Mouse (Mus musculus) T-helper 2 cell (primary cell): ENCODE measurements at regions not wholly inside any gene's neighbourhood (a gene's known extent, or its start where the extent isn't known, plus 50 kb on each side); places are given as distances from the start of the nearest gene placed in this dataset.

Source experiments
- in situ Hi-C: fragments of 300-600 bp; cut with MboI, MseI; formaldehyde crosslinking; loops from one replicate; pipeline ENCODE4 v1.15.1; 2025; ENCODE audit warnings: high pct_unique_total_duplicates

- in situ Hi-C loops = no loop called here
These were observed 108.2 kb downstream of the Gm10260 start for GRCm38 (mm10) chr13:97652279-97652678.

DNA sequence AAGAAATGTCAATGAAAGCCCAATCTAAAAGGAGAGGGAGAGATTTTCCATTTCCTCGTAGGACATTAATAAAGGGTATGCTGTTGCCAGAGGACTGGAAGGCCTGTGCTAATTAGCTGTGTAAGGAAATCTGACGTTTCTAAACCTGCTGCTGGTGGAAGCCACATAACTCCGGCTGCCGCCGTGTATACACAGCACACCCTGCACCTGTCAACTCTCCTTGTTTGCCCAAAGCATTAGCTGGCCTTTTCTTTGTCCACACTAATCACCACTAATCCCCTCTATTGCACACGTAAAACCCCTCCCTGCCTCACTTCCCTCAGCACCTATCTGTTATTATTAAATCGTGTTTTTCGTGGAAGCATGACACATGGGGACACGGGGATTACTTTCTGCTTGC, 108.7 kb downstream of the Gm10260 start:
- in situ Hi-C loops = no loop called here

DNA sequence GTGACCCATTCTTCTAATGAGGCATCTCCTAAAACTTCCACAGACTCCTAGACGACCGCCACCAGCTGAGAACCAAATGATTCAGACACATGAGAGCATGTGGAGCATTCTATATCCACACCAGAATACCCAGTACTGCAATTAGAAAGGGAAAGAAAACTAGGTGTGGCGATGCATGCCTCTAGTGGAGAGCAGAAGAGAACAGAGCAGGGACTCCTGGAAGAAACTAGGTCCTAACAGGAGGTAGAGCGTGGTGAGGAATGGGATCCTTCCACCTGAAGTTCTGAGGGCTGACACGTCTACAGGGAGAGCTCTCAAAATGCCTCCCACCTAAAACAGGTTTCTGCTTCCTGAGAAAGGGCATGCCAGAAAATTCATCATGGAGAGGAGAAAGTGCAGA, 109.3 kb downstream of the Gm10260 start:
- in situ Hi-C loops = no loop called here

- in situ Hi-C loops = no loop called here
These were observed 110.2 kb downstream of the Gm10260 start for GRCm38 (mm10) chr13:97650191-97650590.

- in situ Hi-C loops = loop anchor here (25.0 kb wide), 1 partner anchor 290 kb away; no protein-coding TSS in a partner anchor
These were observed 112.9 kb downstream of the Gm10260 start for GRCm38 (mm10) chr13:97647486-97647885.

- in situ Hi-C loops = loop anchor here (25.0 kb wide), 1 partner anchor 291 kb away; no protein-coding TSS in a partner anchor
These were observed 114.4 kb downstream of the Gm10260 start for GRCm38 (mm10) chr13:97646021-97646385.

DNA sequence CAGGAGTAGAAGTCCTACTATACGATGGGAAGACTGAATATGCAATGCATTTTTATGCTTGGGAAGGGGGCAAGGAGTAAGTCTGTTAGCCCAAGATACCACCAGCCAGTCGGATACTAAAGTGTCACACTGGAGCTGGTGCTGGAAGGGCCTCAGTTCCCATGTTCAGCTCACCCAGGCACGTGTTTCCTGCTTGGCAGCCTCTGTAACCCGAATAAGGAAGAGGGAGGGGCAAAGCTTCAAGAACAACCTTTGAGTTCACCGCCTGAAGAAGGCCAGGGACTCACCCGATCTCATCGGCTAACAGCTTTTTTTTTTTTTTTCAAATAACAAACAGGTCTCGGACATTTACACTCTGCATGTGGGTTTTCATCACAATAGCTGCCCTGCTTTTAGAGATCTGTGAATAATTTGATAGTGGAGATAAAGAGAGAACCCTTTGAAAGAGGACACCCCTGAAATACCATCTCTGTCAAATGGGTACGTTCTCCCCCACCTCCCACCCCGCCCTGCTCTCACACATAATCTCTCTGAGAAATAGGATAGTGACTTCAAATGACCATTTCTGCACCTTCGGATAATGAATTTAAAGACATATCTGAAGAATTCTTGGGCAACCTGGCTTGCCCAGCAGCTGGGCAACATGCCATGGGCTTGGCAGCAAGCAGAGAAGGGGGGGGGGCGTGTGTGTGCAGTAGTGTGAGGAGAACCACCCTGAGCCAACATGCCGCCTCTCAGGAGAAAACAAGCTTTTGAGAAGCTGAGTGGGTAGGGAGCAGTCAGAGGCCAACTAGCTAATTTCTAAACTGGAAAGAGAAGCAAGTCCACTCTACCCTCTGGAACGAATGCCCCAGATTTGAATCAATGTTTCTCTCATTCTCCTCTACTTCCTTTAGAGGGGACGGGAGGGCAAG, 115.1 kb downstream of the Gm10260 start:
- in situ Hi-C loops = loop anchor here (25.0 kb wide), 1 partner anchor 292 kb away; no protein-coding TSS in a partner anchor

GRCm38 (mm10) chr13:97640236-97640635, 120.2 kb downstream of the Gm10260 start:
- in situ Hi-C loops = loop anchor here (25.0 kb wide), 1 partner anchor 297 kb away; no protein-coding TSS in a partner anchor

DNA sequence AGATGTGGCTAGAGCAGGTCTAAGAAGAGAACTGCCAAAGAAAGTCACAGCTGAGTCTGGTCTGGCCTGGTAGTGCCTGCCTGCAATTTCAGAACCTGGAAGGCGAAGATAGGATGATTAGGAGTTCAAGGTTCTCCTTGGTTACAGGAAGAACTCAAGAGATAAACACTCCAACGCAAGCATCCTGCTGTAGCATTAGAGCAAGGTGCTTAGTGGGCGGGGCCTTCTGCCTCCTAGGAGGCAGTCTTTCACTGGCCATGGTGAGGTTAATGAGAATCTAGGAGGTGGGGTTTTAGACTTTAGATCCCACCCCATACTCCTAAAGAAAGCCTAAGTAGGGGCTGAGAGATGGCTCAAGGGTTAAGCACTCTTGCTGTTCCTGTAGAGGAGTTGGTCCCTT, 120.8 kb downstream of the Gm10260 start:
- in situ Hi-C loops = loop anchor here (25.0 kb wide), 1 partner anchor 298 kb away; no protein-coding TSS in a partner anchor

DNA sequence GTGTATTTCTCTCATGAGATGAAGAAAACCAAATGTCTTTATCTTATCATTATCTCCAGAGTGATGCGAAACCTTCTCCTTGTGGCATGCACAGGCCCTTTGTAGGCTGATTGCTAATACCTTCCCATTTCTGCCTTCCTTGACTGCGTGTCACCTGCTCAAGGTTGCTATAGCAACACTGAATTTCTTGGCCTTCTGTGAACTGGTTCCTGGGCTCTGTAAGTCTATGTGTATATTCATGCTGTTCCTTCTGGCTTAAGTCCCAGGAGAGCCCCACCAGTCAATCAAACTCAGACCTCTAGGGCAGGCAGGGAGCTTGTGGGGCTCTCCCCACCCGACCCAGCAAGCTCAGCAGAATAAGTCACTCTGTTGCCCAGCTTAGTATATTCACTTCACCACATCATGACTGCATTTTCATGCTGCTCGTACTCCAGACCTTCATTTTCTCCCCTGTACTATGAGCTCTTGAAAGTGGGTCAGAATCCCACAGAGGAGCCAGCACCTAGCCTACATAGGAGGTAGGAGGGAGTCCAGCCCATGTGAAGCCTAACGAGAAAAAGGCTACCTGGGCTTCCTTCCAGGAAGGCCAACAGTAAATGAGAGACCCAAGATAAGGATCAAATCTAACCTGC, 121.9 kb downstream of the Gm10260 start:
- in situ Hi-C loops = loop anchor here (25.0 kb wide), 1 partner anchor 299 kb away; no protein-coding TSS in a partner anchor

DNA sequence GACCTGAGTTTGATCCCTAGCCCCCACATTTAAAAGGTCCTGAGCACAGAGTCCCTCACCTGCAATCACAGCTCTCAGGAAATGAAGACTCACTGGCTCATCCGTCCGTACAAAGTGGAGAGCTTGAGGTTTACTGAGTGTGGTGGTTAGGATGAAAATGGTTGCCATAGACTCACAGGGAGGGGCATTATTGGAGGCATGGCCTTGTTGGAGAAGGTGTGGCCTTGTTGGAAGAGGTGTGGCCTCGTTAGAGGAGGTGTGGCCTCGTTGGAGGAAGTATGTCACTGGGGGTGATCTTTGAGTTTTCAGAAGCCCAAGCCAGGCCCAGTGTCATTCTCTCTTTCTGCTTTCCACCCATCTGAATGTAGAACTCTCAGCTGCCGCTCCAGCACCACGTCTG, 122.9 kb downstream of the Gm10260 start:
- in situ Hi-C loops = loop anchor here (25.0 kb wide), 1 partner anchor 300 kb away; no protein-coding TSS in a partner anchor

DNA sequence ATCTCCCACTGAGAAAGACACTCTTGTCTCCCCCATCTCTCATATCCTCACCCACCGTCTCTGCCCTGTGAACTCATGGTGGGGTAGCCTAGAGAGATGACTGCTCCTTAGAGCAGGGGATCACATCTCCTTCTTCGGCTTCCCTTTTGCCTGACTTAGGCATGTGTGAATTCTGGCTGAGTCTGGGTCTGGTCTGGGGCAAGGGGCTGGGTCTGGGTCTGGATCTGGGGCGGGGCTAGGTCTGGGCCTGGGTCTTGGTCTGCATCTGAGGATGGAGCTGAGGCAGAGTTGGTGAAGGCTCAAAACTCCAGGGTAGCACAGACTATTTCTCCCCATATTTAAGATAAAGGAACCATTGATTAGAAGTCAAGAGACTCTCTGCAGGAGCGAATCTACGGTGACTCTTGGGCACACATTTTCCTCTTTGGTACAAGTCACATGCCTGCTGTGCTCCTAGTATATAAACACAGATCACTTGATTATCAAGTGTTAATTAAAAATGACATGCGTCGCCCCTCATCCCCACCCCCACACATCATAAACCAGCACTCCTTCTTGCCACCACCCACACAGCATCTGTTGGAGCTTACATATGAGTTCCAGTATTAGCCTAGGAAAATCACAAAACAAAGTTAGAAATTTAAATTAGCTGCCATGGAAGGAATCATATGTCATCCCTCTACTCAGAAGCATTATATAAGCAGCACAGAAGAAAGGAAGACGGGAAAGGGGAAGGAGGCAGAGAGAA, 126.2 kb downstream of the Gm10260 start:
- in situ Hi-C loops = loop anchor here (25.0 kb wide), 1 partner anchor 303 kb away; no protein-coding TSS in a partner anchor

- in situ Hi-C loops = loop anchor here (25.0 kb wide), 1 partner anchor 304 kb away; no protein-coding TSS in a partner anchor
These were observed 126.9 kb downstream of the Gm10260 start for GRCm38 (mm10) chr13:97633551-97633950.

DNA sequence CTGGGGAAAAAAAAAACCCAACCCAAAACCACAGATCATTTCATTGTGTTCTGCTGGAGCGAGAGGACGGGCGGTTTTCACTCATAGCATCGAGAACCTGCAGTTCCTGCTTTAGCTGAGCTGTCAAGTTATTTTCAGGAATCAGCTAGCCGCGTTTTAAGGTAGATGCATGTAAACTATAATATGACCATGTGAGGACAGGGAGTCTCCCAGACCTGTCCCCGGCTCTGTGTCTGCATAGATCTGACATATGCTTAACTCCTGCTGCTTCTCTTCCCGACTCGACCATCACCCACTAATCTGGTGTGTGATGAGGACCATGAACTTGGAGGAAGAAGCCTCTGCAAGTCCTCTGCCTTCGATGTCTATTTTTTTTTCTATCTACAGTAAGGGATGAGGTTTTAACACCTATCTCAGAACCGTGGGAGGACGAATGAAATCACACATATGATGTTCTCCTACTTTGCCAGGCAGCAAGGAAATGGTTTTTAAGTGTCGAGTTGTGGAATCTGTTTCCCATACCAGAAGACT, 128.5 kb downstream of the Gm10260 start:
- in situ Hi-C loops = loop anchor here (25.0 kb wide), 1 partner anchor 305 kb away; no protein-coding TSS in a partner anchor

- in situ Hi-C loops = loop anchor here (25.0 kb wide), 1 partner anchor 306 kb away; no protein-coding TSS in a partner anchor
These were observed 129.5 kb downstream of the Gm10260 start for GRCm38 (mm10) chr13:97630921-97631320.

GRCm38 (mm10) chr13:97628608-97629007, 131.8 kb downstream of the Gm10260 start:
- in situ Hi-C loops = loop anchor here (25.0 kb wide), 1 partner anchor 309 kb away; no protein-coding TSS in a partner anchor

- in situ Hi-C loops = loop anchor here (25.0 kb wide), 1 partner anchor 310 kb away; no protein-coding TSS in a partner anchor
These were observed 133.2 kb downstream of the Gm10260 start for GRCm38 (mm10) chr13:97627247-97627646.

GRCm38 (mm10) chr13:97626786-97627185, 133.6 kb downstream of the Gm10260 start:
- in situ Hi-C loops = loop anchor here (25.0 kb wide), 1 partner anchor 311 kb away; no protein-coding TSS in a partner anchor

DNA sequence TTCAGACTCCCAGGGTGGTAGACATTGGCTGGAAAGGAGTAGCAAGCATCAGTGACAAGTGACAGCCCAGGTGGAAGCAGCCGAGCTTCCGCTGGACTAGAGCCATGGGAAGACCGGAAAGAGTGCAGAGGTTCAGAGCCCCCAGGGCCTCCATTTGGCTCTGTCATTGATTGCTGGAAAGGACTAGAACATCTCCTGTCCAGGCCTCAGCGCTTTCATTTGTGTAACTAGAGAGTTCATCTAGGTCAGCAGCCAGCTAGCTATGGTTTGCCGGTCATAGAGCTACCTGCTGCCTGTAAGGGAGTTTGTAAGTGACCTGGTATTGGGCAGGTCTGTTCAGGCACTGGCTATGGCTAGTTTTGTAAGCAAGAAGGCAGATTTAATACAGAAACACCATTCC, 134.3 kb downstream of the Gm10260 start:
- in situ Hi-C loops = loop anchor here (25.0 kb wide), 1 partner anchor 311 kb away; no protein-coding TSS in a partner anchor

GRCm38 (mm10) chr13:97625391-97625790, 135.0 kb downstream of the Gm10260 start:
- in situ Hi-C loops = loop anchor here (25.0 kb wide), 1 partner anchor 312 kb away; no protein-coding TSS in a partner anchor

DNA sequence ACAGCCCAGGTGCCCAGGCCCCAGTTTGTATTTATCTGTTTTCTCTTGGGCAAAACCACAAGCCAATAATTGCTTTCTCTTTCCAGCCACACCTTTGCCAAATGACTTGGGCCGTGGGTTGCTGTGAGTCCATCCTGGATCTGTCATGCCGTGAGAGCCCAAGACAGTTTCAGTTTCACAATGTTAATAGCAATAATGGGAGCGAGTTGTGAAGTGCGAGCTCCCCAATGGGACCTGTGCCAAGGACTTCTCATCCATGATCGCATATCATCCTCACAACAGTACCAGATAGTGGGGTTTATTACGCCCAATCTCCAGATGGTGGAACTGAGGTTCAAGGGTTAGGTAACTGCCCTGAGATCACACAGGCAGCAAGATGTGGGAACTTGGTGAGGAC, 142.2 kb downstream of the Gm10260 start:
- in situ Hi-C loops = no loop called here
